Mouse (Mus musculus) liver, embryonic 13.5 days (tissue): Measurements from ENCODE around the gene Ifi203. TPM values are rescaled to one million over a fixed set of nuclear protein-coding genes. Genes with fewer than 3 reads are reported as not detected.
"Not testable (repeated sequence)": the region's sequence is repeated elsewhere in the genome, so short reads cannot be mapped to it uniquely, and the experiment has no call there.

Source experiments
- ATAC-seq: fragments of 200-750 bp; cut with Nextera tagmentation; 2 replicates; pipeline ENCODE4 v1.8.0; 2017; ENCODE audit warnings: low read depth, mild to moderate bottlenecking, moderate number of reproducible peaks, moderate library complexity
- DNase-seq: peaks from one replicate; pipeline ENCODE4 v3.0.0; 2022
- H3K27ac ChIP-seq: fragments of 300-500 bp; sonication (generic); 2 replicates; pipeline ENCODE4 v1.5.1; 2015; ENCODE audit warnings: moderate library complexity, mild to moderate bottlenecking, inconsistent platforms
- H3K27me3 ChIP-seq: fragments of 300-500 bp; sonication (generic); 2 replicates; pipeline ENCODE4 v1.6.1; 2015; ENCODE audit warnings: mild to moderate bottlenecking, inconsistent platforms
- H3K36me3 ChIP-seq: fragments of 300-500 bp; sonication (generic); 2 replicates; pipeline ENCODE4 v1.6.1; 2015; ENCODE audit warnings: mild to moderate bottlenecking, inconsistent platforms
- H3K4me1 ChIP-seq: fragments of 300-500 bp; sonication (generic); replicated peaks from 2 replicates; pipeline ENCODE4 v1.6.1; 2015; ENCODE audit warnings: inconsistent platforms
- H3K4me2 ChIP-seq: fragments of 300-500 bp; sonication (generic); 2 replicates; pipeline ENCODE4 v1.6.1; 2015; ENCODE audit warnings: inconsistent platforms, mild to moderate bottlenecking, moderate library complexity
- H3K4me3 ChIP-seq: fragments of 300-500 bp; sonication (generic); replicated peaks from 2 replicates; pipeline ENCODE4 v1.5.1; 2015; ENCODE audit warnings: mild to moderate bottlenecking, inconsistent platforms
- H3K9ac ChIP-seq: fragments of 300-500 bp; sonication (generic); 2 replicates; pipeline ENCODE4 v1.6.1; 2015; ENCODE audit warnings: mild to moderate bottlenecking, inconsistent platforms
- H3K9me3 ChIP-seq: fragments of 300-500 bp; sonication (generic); replicated peaks from 2 replicates; pipeline ENCODE4 v1.6.1; 2016; ENCODE audit warnings: inconsistent platforms
- WGBS: fragments of 180-500 bp; shearing (Covaris S2); methylation state at CpG from one replicate; pipeline ENCODE4 v1.1.7; 2015; ENCODE audit not compliant: insufficient replicate concordance; 5-methylcytosine and 5-hydroxymethylcytosine counted together
- polyA plus RNA-seq: library from polyadenylated mRNA; unstranded; fragments of >200 nt; fragmentation: Nextera tagmentation; extraction: Ambion mirVana; gene quantifications from 2 replicates; pipeline ENCODE4 v1.2.1, GENCODE M21; 2015

Ifi203 gene
- polyA plus RNA-seq, 1 experiment from 2014 or later = 2.6 TPM

DNA sequence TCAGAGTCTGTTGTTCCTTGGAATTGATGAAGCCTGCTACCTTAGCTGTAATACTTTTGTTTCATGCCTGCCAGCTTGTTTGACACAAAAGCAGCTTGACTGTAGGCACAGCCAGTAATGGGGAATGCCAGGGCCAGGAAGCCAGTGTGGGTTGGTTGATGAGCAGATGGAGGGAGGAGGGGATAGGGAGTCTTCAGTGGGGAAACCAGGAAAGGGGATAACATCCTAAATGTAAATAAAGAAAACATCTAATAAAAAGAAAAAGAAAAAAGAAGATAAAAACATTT, 251 bp upstream of the Ifi203 start:
- H3K27ac ChIP-seq, H3K27me3 ChIP-seq, H3K4me2 ChIP-seq, H3K4me3 ChIP-seq, H3K36me3 ChIP-seq, ATAC-seq, H3K4me1 ChIP-seq, DNase-seq, H3K9me3 ChIP-seq, H3K9ac ChIP-seq: not testable (repeated sequence)

DNA sequence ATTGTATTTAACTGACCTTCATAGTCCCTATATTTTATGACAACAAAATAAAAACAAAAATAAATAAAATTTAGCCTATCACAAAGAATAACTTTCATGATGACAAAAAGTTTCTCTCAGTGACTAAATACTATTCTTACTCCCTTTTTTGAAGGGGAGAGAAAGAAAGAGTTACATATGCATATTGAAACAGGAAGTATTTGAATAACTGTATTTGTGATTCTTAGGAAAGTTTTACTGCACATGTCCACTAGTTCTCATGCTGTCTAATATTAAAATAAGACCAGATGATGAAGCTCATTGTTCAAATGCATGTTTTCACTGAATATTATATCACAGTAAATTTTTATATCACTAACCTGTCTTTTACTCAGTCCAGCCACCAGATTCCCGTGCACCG, 950 bp downstream of the Ifi203 start:
- H3K4me1 ChIP-seq, H3K4me2 ChIP-seq, H3K9ac ChIP-seq, DNase-seq, H3K9me3 ChIP-seq, H3K36me3 ChIP-seq, H3K27me3 ChIP-seq, ATAC-seq, H3K4me3 ChIP-seq, H3K27ac ChIP-seq: not testable (repeated sequence)
- WGBS = 72% methylated on average over 2 of the region's 2 CpGs

DNA sequence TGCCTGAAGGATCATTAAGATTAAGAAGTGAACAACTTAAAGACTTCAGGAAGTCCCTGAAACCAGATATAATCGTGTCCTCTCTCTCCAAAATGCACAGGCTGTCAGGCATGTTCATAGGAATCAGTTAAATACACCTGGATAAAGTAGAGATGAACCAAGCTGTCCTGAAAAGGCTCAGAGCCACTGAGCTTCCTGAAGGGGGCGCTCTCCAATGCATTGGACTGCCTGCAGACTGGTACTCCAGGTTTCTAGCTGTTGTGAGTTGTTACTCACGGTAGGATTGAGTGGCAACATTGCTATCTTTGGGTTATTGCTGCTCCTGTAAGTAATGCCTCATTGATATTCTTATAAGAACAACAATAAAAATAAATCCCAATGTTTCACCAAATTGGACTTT, 23.2 kb downstream of the Ifi203 start:
- H3K4me3 ChIP-seq, DNase-seq, H3K9ac ChIP-seq, H3K4me1 ChIP-seq, H3K36me3 ChIP-seq, H3K9me3 ChIP-seq, H3K27ac ChIP-seq, H3K27me3 ChIP-seq, H3K4me2 ChIP-seq, ATAC-seq: not testable (repeated sequence)
- WGBS = 40% methylated on average over 3 of the region's 3 CpGs

DNA sequence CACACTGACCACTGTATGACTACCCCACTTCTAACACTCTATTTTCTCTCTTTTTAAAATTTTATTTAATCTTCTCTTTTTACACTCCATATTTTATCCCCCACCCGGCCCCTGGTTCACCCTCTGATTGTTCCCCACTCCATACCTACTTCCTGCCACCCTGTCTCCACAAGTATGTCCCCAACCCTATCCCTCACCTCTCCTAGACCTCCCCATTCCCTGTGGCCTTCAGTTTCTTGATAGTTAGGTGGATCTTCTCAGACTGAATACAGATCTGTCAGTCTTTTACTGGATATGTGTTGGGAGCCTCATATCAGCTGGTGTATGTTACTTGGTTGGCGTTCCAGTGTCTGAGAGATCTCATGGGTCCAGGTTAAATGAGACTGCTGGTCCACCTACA, 27.9 kb downstream of the Ifi203 start:
- 61% methylated on average over 2 of the region's 2 CpGs for WGBS
- DNase-seq = no peak
- H3K9me3 ChIP-seq = no peaks in the 10 kb centered on the region
- no peak; the same call in 1 of the 2 replicates for ATAC-seq
- H3K36me3 ChIP-seq = no peaks in the 10 kb centered on the region
- no peak overlapping the region for H3K4me2 ChIP-seq
- no peak overlapping the region for H3K27ac ChIP-seq
- no peaks in the 10 kb centered on the region for H3K27me3 ChIP-seq
- no peaks in the 10 kb centered on the region for H3K4me1 ChIP-seq
- no peak overlapping the region for H3K9ac ChIP-seq
- no peak overlapping the region for H3K4me3 ChIP-seq

DNA sequence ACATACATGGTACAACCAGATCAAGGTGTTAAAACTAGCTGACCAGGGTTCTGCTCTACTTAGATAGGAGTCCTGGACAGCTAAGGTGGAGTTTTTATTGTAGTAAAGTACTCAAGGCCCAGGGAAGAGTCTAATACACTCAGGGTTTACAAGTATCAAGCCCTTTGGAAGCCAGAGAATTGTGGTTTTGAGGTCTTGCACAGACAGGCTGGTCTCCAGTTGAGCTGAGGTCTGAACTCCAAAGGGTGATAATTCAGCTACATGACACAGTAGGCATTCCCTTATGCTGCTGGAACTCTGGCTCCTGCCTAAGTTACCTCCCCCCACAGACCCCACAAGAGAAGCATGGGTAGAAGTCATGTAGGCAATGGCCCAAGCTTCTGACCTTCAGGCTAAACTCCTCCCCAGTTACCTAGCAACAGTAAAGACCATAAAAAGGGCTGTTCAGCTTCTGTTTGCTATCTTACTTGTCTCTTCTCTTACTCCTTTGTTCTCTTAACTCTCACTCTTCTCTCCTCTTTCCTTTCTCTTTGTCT, 29.1 kb downstream of the Ifi203 start:
- not testable (repeated sequence) for H3K4me3 ChIP-seq, H3K27me3 ChIP-seq, H3K36me3 ChIP-seq, DNase-seq, H3K4me1 ChIP-seq, ATAC-seq, H3K4me2 ChIP-seq, H3K9ac ChIP-seq, H3K27ac ChIP-seq, H3K9me3 ChIP-seq

DNA sequence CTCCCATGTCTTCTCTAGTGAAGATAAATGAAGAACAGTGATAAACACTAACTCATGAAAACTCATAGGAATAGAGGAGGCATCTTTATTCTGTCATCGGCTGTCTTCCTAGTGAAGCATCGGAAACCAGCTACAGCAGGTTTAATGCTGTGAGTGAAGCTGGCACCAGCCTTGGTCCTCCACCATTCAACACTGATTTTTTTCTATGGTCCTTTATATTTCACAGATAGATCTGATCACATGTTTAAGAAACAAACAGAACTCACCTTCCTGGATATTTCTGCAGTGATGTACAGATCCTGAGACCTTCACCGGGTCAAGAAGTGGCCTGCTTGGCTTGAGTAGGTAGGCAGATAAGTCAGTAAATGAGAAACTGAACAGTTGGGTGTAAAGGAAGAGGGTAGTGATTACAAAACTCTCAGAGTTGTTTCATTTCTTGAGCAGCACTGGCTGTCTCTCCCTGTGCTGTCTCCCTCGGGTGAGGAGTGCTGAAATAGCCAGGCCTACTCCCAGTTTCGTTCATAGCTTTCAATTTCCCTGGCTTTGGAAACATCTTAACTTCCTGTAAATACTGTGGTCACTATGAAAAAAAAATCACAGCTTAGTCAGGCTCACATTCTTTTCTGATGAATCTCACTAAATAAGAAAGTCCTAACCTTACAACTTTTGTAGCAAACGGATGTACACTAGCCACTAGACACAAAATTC, 29.8 kb downstream of the Ifi203 start, which contains the start of gene Ifi211:
TSS of gene Ifi211 (minus strand) at position 499 of the 708 bp plus-strand sequence.
- H3K9me3 ChIP-seq, DNase-seq, H3K4me2 ChIP-seq, H3K36me3 ChIP-seq, H3K4me1 ChIP-seq, ATAC-seq, H3K4me3 ChIP-seq, H3K27ac ChIP-seq, H3K27me3 ChIP-seq, H3K9ac ChIP-seq: not testable (repeated sequence)
- WGBS = 53% methylated on average over 6 of the region's 6 CpGs

DNA sequence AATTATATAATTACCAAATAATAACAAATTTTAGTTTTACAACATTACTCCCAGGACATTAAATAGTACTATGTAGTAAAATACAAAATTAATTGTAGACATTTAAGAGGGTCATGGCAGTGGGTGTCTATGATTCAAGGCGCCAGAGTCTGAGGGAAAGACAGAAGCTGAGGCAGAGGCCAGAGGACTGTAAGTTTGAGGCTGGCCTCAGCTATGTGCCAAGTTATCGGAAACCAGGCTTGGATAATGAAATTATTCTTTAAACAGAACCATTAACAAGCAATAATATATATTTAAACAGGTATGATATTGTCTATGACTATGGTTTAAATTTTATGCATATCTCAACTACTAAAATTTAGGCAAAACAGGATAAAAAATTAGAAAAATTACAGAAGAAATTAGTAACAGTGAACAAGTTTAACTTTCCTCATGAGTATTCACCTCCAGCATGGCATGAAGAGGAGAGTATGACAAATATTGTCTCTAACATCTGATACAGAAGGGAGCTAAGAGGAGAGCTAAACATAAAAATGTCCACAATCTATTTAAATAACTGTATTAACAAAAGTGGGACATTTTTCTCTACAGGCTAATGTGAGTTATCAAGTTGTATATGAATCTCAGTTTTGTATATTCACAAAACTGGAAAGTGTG, 30.5 kb downstream of the Ifi203 start:
- WGBS = 69% methylated on average over 2 of the region's 2 CpGs
- Histone ChIP-seq H3K27me3 (no peaks in the 10 kb centered on the region), H3K4me3 (no peak overlapping the region)

DNA sequence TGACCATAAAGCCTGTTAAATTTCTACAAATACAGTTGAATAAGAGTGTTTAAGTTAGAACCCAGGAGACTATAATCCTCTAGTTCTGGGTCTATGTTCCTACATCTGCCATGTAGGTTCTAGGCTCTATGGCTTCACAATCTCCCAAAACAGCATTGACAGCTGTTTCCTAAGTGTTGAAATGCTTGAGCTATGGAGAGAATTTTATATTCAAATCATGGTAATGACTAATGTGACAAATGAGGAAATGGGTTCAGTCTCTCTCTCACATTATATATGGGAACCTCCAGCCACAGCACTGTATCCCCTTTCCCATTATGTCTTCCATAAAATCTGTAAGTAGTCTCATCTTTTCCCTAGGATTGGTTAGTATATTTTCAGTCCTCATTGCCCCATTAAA, 34.1 kb downstream of the Ifi203 start:
- ATAC-seq, H3K9me3 ChIP-seq, H3K27me3 ChIP-seq, H3K27ac ChIP-seq, H3K4me3 ChIP-seq, H3K4me2 ChIP-seq, DNase-seq, H3K36me3 ChIP-seq, H3K4me1 ChIP-seq, H3K9ac ChIP-seq: not testable (repeated sequence)

More for the DNA sequence above, 30.5 kb downstream of the Ifi203 start:
- ATAC-seq = no peak
- Histone ChIP-seq H3K9me3 (no peaks in the 10 kb centered on the region), H3K9ac (no peak overlapping the region), H3K36me3 (no peaks in the 10 kb centered on the region), H3K4me1 (no peaks in the 10 kb centered on the region), H3K27ac (no peak overlapping the region), H3K4me2 (no peak overlapping the region)
- no peak for DNase-seq

DNA sequence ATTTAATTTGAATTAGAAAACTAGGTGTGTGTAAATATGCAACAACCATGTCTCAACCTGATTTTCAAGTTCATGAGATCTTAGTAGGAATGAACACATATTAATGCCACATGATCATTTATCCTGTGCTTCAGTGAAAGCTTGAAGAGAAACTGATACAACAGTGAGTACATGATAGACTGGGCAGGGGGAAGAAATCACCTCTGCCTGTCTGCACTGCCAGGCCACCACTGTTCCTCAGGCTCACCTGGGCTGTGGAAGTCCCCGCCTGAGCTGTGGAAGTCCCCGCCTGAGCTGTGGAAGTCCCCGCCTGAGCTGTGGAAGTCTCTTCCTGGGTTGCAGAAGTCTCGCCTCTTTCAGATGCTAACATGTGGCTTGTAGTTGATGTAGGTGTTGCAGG, 36.6 kb downstream of the Ifi203 start:
- not testable (repeated sequence) for H3K27me3 ChIP-seq, DNase-seq, H3K9me3 ChIP-seq, H3K4me1 ChIP-seq, H3K27ac ChIP-seq, H3K4me2 ChIP-seq, ATAC-seq, H3K36me3 ChIP-seq, H3K4me3 ChIP-seq, H3K9ac ChIP-seq
- 64% methylated on average over 4 of the region's 4 CpGs for WGBS

DNA sequence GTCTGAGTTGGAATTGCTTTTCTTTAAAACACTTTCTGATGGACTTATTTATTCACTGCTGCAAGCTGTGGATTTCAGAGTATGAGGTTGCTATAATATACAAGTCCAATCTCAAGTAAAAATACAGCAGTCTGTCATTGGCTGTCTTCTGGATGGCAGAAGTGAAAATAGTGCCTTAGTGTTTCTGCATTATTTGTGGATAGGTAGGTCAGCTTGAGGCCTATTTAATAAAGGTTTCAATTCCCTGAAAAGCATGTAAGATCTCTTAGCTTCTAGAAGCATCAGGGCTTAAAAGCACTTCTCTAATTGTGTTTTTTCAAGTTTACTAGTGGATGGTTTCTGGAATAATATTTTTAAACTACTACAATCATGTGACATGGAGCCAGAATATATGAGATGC, 52.7 kb downstream of the Ifi203 start:
- H3K4me3 ChIP-seq, H3K9ac ChIP-seq, H3K36me3 ChIP-seq, H3K4me1 ChIP-seq, H3K27ac ChIP-seq, H3K27me3 ChIP-seq, H3K4me2 ChIP-seq, DNase-seq, H3K9me3 ChIP-seq, ATAC-seq: not testable (repeated sequence)

DNA sequence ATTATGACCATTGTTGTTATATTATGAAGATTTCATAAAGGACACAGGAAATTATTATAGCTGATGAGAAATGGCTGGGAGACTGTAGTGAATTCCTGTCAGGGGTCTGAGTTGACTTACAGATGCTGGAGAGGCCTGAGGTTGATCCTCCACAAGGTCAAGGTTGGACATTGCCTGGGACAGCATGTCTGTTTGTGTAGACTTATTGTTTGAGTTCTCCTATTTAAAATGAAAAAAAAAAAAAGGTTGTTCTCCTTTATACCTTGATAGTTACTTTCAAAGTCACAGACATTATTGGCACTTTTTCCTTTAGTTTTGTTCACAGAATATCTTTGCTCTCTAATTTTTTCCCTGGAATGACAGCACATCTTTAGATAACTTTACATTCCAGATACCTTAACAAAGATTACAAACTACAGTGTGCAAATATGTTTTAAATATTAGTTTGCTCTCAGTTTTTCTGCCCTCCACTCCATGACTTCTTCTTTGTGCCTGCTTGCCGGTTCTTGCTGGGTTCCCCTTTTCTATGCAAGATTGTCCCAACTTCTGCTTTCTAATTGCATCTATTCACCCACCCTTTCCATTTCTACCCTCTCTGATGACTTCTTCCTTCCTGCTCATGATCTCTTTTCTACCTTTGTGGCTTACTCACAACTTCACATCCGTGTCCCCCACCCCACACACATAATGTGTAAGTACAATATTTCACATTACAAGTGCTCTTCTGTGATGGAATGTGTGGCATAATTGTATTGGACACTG, 55.3 kb downstream of the Ifi203 start:
- H3K36me3 ChIP-seq, H3K4me3 ChIP-seq, H3K9ac ChIP-seq, H3K27ac ChIP-seq, ATAC-seq, H3K4me1 ChIP-seq, H3K27me3 ChIP-seq, H3K9me3 ChIP-seq, H3K4me2 ChIP-seq, DNase-seq: not testable (repeated sequence)
- 18% methylated on average over 1 of the region's 2 CpGs for WGBS
